Mouse (Mus musculus): ENCODE data around the gene Faf2. TPM values are rescaled to one million over a fixed set of nuclear protein-coding genes. Genes with fewer than 3 reads are reported as not detected.
A peak's percentile ranks its signal among the peaks of the same experiment; 100 is the strongest.

Gene Faf2
- polyA plus RNA-seq, 1 experiment from 2014 or later = 28.1 TPM

GRCm38 (mm10) chr13:54680184-54680853 is 58.7 kb downstream of the Faf2 start:
- DNase-seq (peak; percentile 71), ATAC-seq (peak; percentile 93)
- no peak for TF ChIP-seq CTCF (IDR thresholded peaks at IDR 0.05; ENCODE audit: low read depth)
- peak; percentile 89 for TF ChIP-seq EP300 (IDR thresholded peaks at IDR 0.05; ENCODE audit: low read depth)
- H3K4me1 ChIP-seq (ENCODE audit: insufficient read depth) = peaks cover 34% of the 10 kb centered on the region
- H3K27ac ChIP-seq (ENCODE audit: low read depth) = peak overlapping the region; percentile 78
- 66% methylated on average over 17 of the region's 17 CpGs for WGBS (ENCODE audit: insufficient replicate concordance)
- H3K4me3 ChIP-seq (ENCODE audit: low read depth, low read length) = peak overlapping the region; percentile 28; the same call in 1 of the 2 replicates
- H3K4me2 ChIP-seq (ENCODE audit: low read depth, low read length) = peak overlapping the region; percentile 65
- H3K36me3 ChIP-seq (replicated peaks; ENCODE audit: insufficient read depth, low read length) = peaks cover 52% of the 10 kb centered on the region
- H3K27me3 ChIP-seq (ENCODE audit: insufficient read depth, low read length) = no peaks in the 10 kb centered on the region
- no peaks in the 10 kb centered on the region for H3K9me3 ChIP-seq (ENCODE audit: low read length)
- peak overlapping the region; percentile 41 for H3K9ac ChIP-seq (replicated peaks)

- peak overlapping the region; percentile 78 for H3K27ac ChIP-seq (ENCODE audit: low read depth)
Observed at GRCm38 (mm10) chr13:54681291-54681690, 59.7 kb downstream of the Faf2 start.

DNA sequence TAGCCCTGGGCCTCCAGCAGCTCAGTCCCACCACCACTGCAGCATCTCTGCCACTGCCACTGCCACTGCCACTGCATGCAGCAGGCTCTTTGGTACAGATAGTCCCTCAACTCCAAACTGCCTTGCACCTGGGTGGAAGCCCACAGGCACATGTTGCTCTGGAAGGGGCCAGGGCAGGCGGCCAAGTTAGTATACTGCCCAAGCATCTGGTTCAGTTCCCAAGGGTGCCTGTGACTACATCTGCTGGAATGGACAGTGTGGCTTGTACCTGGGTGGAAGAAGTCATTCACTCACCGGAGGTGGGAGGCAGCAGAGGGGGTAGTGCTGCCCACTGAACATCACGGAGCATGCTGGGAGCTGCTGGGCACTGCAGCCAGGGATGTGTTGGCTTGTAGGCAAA is 61.7 kb downstream of the Faf2 start:
- WGBS (ENCODE audit: insufficient replicate concordance) = 93% methylated on average over 3 of the region's 3 CpGs
- Histone ChIP-seq H3K4me3 (ENCODE audit: low read depth, low read length) (no peak overlapping the region), H3K9me3 (ENCODE audit: low read length) (no peaks in the 10 kb centered on the region), H3K4me1 (ENCODE audit: insufficient read depth) (peaks cover 44% of the 10 kb centered on the region), H3K9ac (replicated peaks) (no peak overlapping the region), H3K27me3 (ENCODE audit: insufficient read depth, low read length) (no peaks in the 10 kb centered on the region), H3K4me2 (ENCODE audit: low read depth, low read length) (no peak overlapping the region), H3K36me3 (replicated peaks; ENCODE audit: insufficient read depth, low read length) (peaks cover 52% of the 10 kb centered on the region), H3K27ac (ENCODE audit: low read depth) (no peak overlapping the region)
- ATAC-seq (no peak), DNase-seq (no peak)
- no peak for TF ChIP-seq CTCF (IDR thresholded peaks at IDR 0.05; ENCODE audit: low read depth)

More at GRCm38 (mm10) chr13:54681291-54681690, 59.7 kb downstream of the Faf2 start:
- no peak for ATAC-seq
- Histone ChIP-seq H3K27me3 (ENCODE audit: insufficient read depth, low read length) (no peaks in the 10 kb centered on the region), H3K9ac (replicated peaks) (peak overlapping the region; percentile 41; the same call in 1 of the 2 replicates), H3K4me1 (ENCODE audit: insufficient read depth) (peaks cover 41% of the 10 kb centered on the region), H3K36me3 (replicated peaks; ENCODE audit: insufficient read depth, low read length) (peaks cover 52% of the 10 kb centered on the region), H3K9me3 (ENCODE audit: low read length) (no peaks in the 10 kb centered on the region), H3K4me3 (ENCODE audit: low read depth, low read length) (no peak overlapping the region), H3K4me2 (ENCODE audit: low read depth, low read length) (peak overlapping the region; percentile 65)
- peak; percentile 28 for DNase-seq
- no peak for TF ChIP-seq CTCF (IDR thresholded peaks at IDR 0.05; ENCODE audit: low read depth)
- no peak for TF ChIP-seq EP300 (IDR thresholded peaks at IDR 0.05; ENCODE audit: low read depth)
- 58% methylated on average over 8 of the region's 8 CpGs for WGBS (ENCODE audit: insufficient replicate concordance)

GRCm38 (mm10) chr13:54684140-54684896 is 62.7 kb downstream of the Faf2 start:
- Histone ChIP-seq H3K9ac (replicated peaks) (no peak overlapping the region; the same call in 1 of the 2 replicates), H3K36me3 (replicated peaks; ENCODE audit: insufficient read depth, low read length) (peaks cover 45% of the 10 kb centered on the region), H3K4me1 (ENCODE audit: insufficient read depth) (peaks cover 44% of the 10 kb centered on the region), H3K9me3 (ENCODE audit: low read length) (no peaks in the 10 kb centered on the region), H3K4me2 (ENCODE audit: low read depth, low read length) (no peak overlapping the region), H3K27ac (ENCODE audit: low read depth) (no peak overlapping the region), H3K4me3 (ENCODE audit: low read depth, low read length) (no peak overlapping the region), H3K27me3 (ENCODE audit: insufficient read depth, low read length) (no peaks in the 10 kb centered on the region)
- WGBS (ENCODE audit: insufficient replicate concordance) = 60% methylated on average over 3 of the region's 3 CpGs
- no peak for ATAC-seq
- DNase-seq = no peak
- TF ChIP-seq EP300 (IDR thresholded peaks at IDR 0.05; ENCODE audit: low read depth) = no peak
- no peak for TF ChIP-seq CTCF (IDR thresholded peaks at IDR 0.05; ENCODE audit: low read depth)

- ATAC-seq = no peak
- 61% methylated on average over 2 of the region's 2 CpGs for WGBS (ENCODE audit: insufficient replicate concordance)
- Histone ChIP-seq H3K4me3 (ENCODE audit: low read depth, low read length) (no peak overlapping the region), H3K9me3 (ENCODE audit: low read length) (no peaks in the 10 kb centered on the region), H3K9ac (replicated peaks) (peak overlapping the region; percentile 9; the same call in 1 of the 2 replicates), H3K36me3 (replicated peaks; ENCODE audit: insufficient read depth, low read length) (peaks cover 39% of the 10 kb centered on the region), H3K4me2 (ENCODE audit: low read depth, low read length) (peak overlapping the region; percentile 80), H3K27ac (ENCODE audit: low read depth) (no peak overlapping the region), H3K4me1 (ENCODE audit: insufficient read depth) (peaks cover 41% of the 10 kb centered on the region), H3K27me3 (ENCODE audit: insufficient read depth, low read length) (no peaks in the 10 kb centered on the region)
- TF ChIP-seq EP300 (IDR thresholded peaks at IDR 0.05; ENCODE audit: low read depth) = no peak
- peak; percentile 77 for TF ChIP-seq CTCF (IDR thresholded peaks at IDR 0.05; ENCODE audit: low read depth)
- peak; percentile 59 for DNase-seq
Observed at GRCm38 (mm10) chr13:54685174-54685573, 63.6 kb downstream of the Faf2 start.

All from liver, postnatal 0 days (tissue).